Mouse (Mus musculus) liver, adult 2 months (tissue): ENCODE data around the gene Osbpl9. TPM values are rescaled to one million over a fixed set of nuclear protein-coding genes. Genes with fewer than 3 reads are reported as not detected.

ENCODE experiments used
- DNase-seq: peaks from one replicate; pipeline ENCODE4 v3.0.0-alpha.2; 2011; ENCODE audit warnings: low read depth, low spot score; ENCODE audit errors: extremely low read depth
- H3K27ac ChIP-seq: fragments of 200-500 bp; replicated peaks from 2 replicates; pipeline ENCODE4 v1.5.1; 2012; ENCODE audit warnings: low read depth, mild to moderate bottlenecking, control low read depth, inconsistent platforms, low read length; ENCODE audit not compliant: insufficient read depth
- H3K27me3 ChIP-seq: fragments of 200-500 bp; 2 replicates; pipeline ENCODE4 v1.6.1; 2012; ENCODE audit warnings: mild to moderate bottlenecking, moderate library complexity, low read length, inconsistent platforms; ENCODE audit not compliant: control insufficient read depth, insufficient read depth
- H3K36me3 ChIP-seq: fragments of 200-500 bp; 2 replicates; pipeline ENCODE4 v1.6.1; 2012; ENCODE audit warnings: low read length, inconsistent platforms; ENCODE audit not compliant: control insufficient read depth, insufficient read depth
- H3K4me1 ChIP-seq: fragments of 200-500 bp; 2 replicates; pipeline ENCODE4 v1.6.1; 2011; ENCODE audit warnings: low read length; ENCODE audit not compliant: control insufficient read depth, insufficient read depth
- H3K4me3 ChIP-seq: fragments of 200-500 bp; 2 replicates; pipeline ENCODE4 v1.5.1; 2011; ENCODE audit warnings: low read depth, mild to moderate bottlenecking, control low read depth, low read length, moderate library complexity; ENCODE audit not compliant: insufficient read depth
- H3K79me2 ChIP-seq: fragments of 200-500 bp; 2 replicates; pipeline ENCODE4 v1.6.1; 2012; ENCODE audit warnings: inconsistent platforms, mild to moderate bottlenecking, low read length, moderate library complexity; ENCODE audit not compliant: control insufficient read depth, insufficient read depth
- H3K9ac ChIP-seq: fragments of 200-500 bp; 2 replicates; pipeline ENCODE4 v1.6.1; 2012; ENCODE audit warnings: low read depth, mild to moderate bottlenecking, control low read depth, inconsistent platforms, low read length
- CTCF ChIP-seq: fragments of 200-500 bp; IDR thresholded peaks from 2 replicates; pipeline ENCODE4 v1.5.1; 2011; ENCODE audit warnings: low read depth, low read length, control low read depth
- POLR2A ChIP-seq: fragments of 200-500 bp; IDR thresholded peaks from 2 replicates; pipeline ENCODE4 v1.6.1; 2011; ENCODE audit warnings: low read length, control low read depth; ENCODE audit not compliant: insufficient read depth; ENCODE audit errors: extremely low read depth
- WGBS: fragments of 180-500 bp; shearing (Covaris S2); methylation state at CpG from one replicate; pipeline ENCODE4 v1.1.7; 2018; 5-methylcytosine and 5-hydroxymethylcytosine counted together
- polyA plus RNA-seq: library from polyadenylated mRNA; depleted of rRNA; stranded (reverse); fragments of >200 nt; gene quantifications from 2 replicates; pipeline ENCODE4 v1.2.3, GENCODE M21; 2012; rRNA removed
- total RNA-seq: library from RNA; depleted of rRNA; stranded (reverse); fragments of >200 nt; gene quantifications from 2 replicates; pipeline ENCODE4 v1.2.3, GENCODE M21; 2014; rRNA removed

Gene Osbpl9
- total and polyA plus RNA-seq, 2 experiments: 125 to 128 TPM

- TF ChIP-seq CTCF (no peak), POLR2A (no peak)
- Histone ChIP-seq H3K27me3 (no peaks in the 10 kb centered on the region), H3K79me2 (no peaks in the 10 kb centered on the region), H3K27ac (no peak overlapping the region), H3K4me3 (no peak overlapping the region), H3K4me1 (peaks cover 2% of the 10 kb centered on the region; the same call in 1 of the 2 replicates), H3K36me3 (peaks cover 39% of the 10 kb centered on the region), H3K9ac (no peak overlapping the region)
- no peak for DNase-seq
- 94% methylated on average over 3 of the region's 3 CpGs for WGBS
Observed at GRCm38 (mm10) chr4:109026543-109026942, 175.5 kb downstream of the Osbpl9 start.

- H3K27me3 ChIP-seq: no peaks in the 10 kb centered on the region
- H3K9ac ChIP-seq: no peak overlapping the region
- no peak overlapping the region for H3K27ac ChIP-seq
- TF ChIP-seq POLR2A (no peak), CTCF (no peak)
- DNase-seq: no peak
- H3K4me3 ChIP-seq: no peak overlapping the region
- no peaks in the 10 kb centered on the region for H3K79me2 ChIP-seq
- WGBS: 68% methylated on average over 3 of the region's 3 CpGs
- peaks cover 31% of the 10 kb centered on the region for H3K36me3 ChIP-seq
- peaks cover 2% of the 10 kb centered on the region; the same call in 1 of the 2 replicates for H3K4me1 ChIP-seq
Observed at GRCm38 (mm10) chr4:109025061-109025460, 177.0 kb downstream of the Osbpl9 start.

GRCm38 (mm10) chr4:109021976-109022375 is 180.1 kb downstream of the Osbpl9 start:
- Histone ChIP-seq H3K36me3 (peaks cover 29% of the 10 kb centered on the region), H3K79me2 (no peaks in the 10 kb centered on the region), H3K4me3 (no peak overlapping the region), H3K9ac (no peak overlapping the region), H3K4me1 (peaks cover 2% of the 10 kb centered on the region; the same call in 1 of the 2 replicates), H3K27me3 (no peaks in the 10 kb centered on the region), H3K27ac (no peak overlapping the region)
- WGBS: 21% methylated on average over 1 of the region's 1 CpGs
- DNase-seq: peak; percentile 88
- TF ChIP-seq POLR2A: no peak
- TF ChIP-seq CTCF: no peak

GRCm38 (mm10) chr4:109019301-109019700 is 182.8 kb downstream of the Osbpl9 start:
- WGBS: 35% methylated on average over 4 of the region's 4 CpGs
- Histone ChIP-seq H3K4me1 (no peaks in the 10 kb centered on the region; the same call in 1 of the 2 replicates), H3K4me3 (no peak overlapping the region), H3K27ac (no peak overlapping the region), H3K36me3 (peaks cover 26% of the 10 kb centered on the region), H3K79me2 (no peaks in the 10 kb centered on the region), H3K27me3 (no peaks in the 10 kb centered on the region), H3K9ac (no peak overlapping the region)
- TF ChIP-seq CTCF (no peak), POLR2A (no peak)
- DNase-seq: peak; percentile 54

GRCm38 (mm10) chr4:109017441-109017840 is 184.6 kb downstream of the Osbpl9 start:
- H3K79me2 ChIP-seq: no peaks in the 10 kb centered on the region; the same call in 1 of the 2 replicates
- no peak for DNase-seq
- peaks cover 28% of the 10 kb centered on the region for H3K36me3 ChIP-seq
- no peak overlapping the region for H3K9ac ChIP-seq
- TF ChIP-seq POLR2A (no peak), CTCF (no peak)
- no peaks in the 10 kb centered on the region for H3K27me3 ChIP-seq
- WGBS: 71% methylated on average over 7 of the region's 7 CpGs
- no peak overlapping the region for H3K27ac ChIP-seq
- peaks cover 2% of the 10 kb centered on the region for H3K4me1 ChIP-seq
- H3K4me3 ChIP-seq: no peak overlapping the region

GRCm38 (mm10) chr4:109014091-109014490 is 188.0 kb downstream of the Osbpl9 start:
- Histone ChIP-seq H3K36me3 (peaks cover 24% of the 10 kb centered on the region), H3K4me1 (peaks cover 2% of the 10 kb centered on the region), H3K79me2 (peaks cover 6% of the 10 kb centered on the region; the same call in 1 of the 2 replicates), H3K9ac (no peak overlapping the region), H3K27me3 (no peaks in the 10 kb centered on the region), H3K27ac (no peak overlapping the region), H3K4me3 (no peak overlapping the region)
- DNase-seq: peak; percentile 43
- no peak for TF ChIP-seq POLR2A
- WGBS: 44% methylated on average over 4 of the region's 4 CpGs

Other genes starting within 250 kb of the Osbpl9 start
- 56.6 and 61.5 TPM in 2 replicates for gene Nrd1, start 201.6 kb downstream of the Osbpl9 start, total RNA-seq
- 13.3 and 14.5 TPM in 2 replicates for gene Nrd1, start 201.6 kb downstream of the Osbpl9 start, polyA plus RNA-seq
- not detected in 2 replicates for gene Calr4, start 32.2 kb upstream of the Osbpl9 start, total RNA-seq
- not detected in 2 replicates for gene Calr4, start 32.2 kb upstream of the Osbpl9 start, polyA plus RNA-seq
- 29.6 and 33.5 TPM in 2 replicates for gene Eps15, start 78.0 kb upstream of the Osbpl9 start, total RNA-seq
- 4.7 and 5.5 TPM in 2 replicates for gene Eps15, start 78.0 kb upstream of the Osbpl9 start, polyA plus RNA-seq
- 1.4 and 1.7 TPM in 2 replicates for gene Ttc39a, start 204.4 kb upstream of the Osbpl9 start, total RNA-seq
- 1.1 and 2.5 TPM in 2 replicates for gene Ttc39a, start 204.4 kb upstream of the Osbpl9 start, polyA plus RNA-seq